Mouse (Mus musculus) left cerebral cortex, adult 18-20 months (tissue): Measurements from ENCODE around the gene Gjc1. TPM values are rescaled to one million over a fixed set of nuclear protein-coding genes. Genes with fewer than 3 reads are reported as not detected.

Experiments
- DNase-seq, 2 experiments: peaks; one replicate each; pipeline ENCODE4 v3.0.0; 2021 to 2022; ENCODE audit warnings: low spot score in 2 of 2, mixed read lengths in 1 of 2
- total RNA-seq, 2 experiments: library from RNA; stranded (reverse); gene quantifications; 2 replicates each; pipeline ENCODE4 v1.2.3; 2021

Gjc1 gene
- total RNA-seq, 2 experiments from 2014 or later: 3.2 to 4.8 TPM

DNA sequence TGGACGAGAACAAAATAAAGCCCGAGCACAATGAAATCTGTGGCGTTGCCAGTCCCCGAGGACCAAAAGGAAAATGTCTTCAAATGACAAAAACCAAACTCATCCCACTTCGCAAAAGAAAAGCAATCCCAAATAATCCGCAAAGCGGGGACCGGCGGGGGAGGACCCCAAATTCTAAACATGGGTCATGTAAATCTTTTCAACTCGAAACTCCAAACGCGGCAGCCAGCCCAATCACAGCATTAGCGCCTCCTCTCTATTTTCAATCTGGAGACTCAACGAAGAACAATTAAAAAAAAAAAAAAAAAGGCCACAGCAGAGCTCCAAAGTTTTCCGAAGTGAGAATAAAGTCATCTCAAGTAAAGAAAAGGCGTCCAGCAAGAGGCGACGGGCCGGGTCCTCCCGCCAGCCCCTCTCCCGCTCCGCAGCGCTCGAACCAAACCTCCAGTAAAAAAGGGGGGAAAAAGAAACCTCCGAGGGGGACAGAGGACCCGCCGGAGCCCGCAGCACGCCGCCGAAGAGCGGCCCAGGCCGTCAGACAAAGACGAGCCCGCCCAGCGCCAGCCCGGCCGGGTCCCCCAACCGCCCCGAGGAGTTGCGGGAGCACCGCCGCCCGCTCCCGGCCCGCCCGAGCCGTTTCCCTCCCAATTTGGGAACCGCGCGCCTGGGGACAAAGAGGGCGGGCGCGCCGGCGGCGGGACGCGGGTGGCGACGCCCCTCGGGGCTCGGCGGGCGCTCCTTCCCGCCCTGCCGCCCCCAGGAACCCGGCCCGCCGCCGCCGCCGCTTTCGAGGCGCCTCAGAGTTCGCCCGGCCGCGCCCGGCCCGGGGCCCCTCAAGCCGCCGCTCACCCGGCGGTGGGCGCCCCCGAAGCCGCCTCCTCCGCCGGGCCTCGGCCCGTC is 1.1 kb downstream of the Gjc1 start:
- DNase-seq: no peak

DNA sequence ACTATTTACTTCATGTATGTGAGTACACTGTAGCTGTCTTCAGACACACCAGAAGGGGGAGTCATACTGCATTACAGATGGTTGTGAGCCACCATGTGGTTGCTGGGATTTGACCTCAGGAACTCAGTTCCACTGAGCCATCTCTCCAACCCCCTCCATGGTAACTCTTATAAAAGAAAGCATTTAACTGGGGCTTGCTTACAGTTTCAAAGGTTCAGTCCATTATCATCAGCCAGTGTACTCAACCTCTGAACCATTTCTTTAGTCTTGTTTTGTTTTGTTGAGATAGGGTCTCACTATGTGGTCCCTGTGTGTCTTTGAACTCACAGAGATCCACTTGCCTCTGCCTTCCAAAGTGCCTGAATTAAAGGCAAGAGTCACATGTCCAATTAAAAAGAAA is 4.6 kb downstream of the Gjc1 start:
- DNase-seq: no peak

DNA sequence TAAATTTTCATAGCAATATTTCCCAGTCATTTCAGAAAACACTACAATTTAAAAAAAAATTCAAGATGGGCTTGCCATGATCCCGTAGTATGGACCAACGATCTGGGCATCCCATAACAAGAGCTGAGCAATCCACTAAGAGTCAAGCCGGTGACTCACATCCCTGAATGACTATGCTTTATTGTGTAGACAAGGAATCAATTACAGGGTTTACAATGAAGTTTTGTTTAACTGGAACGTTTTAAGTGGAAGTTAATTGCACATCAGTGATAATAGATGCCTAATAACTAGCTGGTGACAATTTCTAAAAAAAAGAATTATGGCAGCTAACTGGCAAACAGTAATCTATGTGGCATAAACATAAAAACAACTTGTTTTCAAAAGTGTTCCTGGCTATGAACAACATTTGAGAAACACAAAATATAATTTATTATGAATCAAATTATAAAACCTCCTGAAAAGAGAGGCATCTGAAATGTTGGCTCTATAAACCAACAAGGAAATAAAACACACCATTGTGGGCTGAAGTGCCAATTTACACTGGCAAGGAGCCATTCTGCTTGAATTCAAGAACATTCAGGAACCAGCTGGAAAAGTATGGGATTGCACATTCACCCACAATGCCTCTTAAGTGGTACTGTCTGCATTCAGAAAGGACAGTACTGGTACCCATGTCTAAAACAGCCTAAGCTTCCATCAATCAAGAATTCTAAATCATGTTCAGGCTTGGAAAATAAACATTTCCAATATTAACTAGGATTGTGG is 8.6 kb downstream of the Gjc1 start:
- no peak for DNase-seq

DNA sequence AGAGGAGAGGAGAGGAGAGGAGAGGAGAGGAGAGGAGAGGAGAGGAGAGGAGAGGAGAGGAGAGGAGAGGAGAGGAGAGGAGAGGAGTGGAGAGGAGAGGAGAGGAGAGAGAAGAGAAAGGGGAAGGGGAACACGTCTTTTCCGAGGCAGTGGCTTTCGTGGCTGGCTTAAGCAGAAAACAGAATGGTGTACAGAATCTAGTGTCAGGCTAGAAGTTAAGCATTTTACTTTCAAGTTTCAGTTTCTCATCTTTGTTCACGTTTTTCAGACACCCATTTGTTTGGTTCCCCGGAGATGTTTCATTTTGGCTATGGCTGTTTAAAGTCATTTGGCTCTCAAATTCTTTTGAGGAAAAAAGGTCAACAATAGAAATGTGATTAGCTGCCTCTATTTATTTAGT is 11.3 kb downstream of the Gjc1 start:
- DNase-seq: no peak

DNA sequence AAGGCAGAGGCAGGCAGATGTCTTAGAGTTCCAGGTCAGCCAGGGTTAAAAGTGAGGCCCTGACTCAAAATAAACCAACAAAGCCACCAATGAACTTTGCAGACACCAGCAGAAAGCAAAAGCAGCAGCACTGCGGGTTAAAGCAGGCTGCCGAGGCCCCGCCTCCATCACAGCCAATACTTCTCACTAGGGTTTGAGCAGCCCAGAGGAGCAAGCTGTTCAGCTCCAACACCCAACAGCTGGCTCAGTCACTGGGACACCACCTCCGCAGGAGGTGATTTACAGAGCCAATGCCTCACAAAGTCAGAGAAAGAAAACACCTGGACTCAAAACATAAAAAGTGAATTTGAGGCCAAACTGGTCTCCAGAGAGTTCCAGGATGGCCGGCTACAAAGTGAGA is 16.0 kb downstream of the Gjc1 start:
- DNase-seq: no peak

DNA sequence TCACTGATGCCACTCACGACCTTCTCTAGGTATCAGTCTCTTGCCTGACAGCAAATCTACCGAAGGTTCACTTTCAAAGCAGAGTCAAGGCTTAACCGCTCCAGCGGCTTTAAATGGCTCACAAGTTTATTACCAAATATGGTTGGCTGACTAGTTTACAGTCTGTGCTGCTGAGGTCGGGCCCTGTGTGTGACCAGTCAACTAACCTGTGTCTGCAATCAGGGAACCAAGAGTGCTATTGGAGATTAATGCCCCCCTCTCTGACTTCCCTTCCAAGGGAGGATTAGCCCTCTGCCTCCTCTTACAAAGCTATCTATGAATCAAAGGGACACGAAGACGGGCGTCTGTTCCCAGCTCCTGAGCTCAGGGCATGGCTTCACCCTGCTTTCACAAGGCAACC is 25.3 kb downstream of the Gjc1 start:
- no peak for DNase-seq

DNA sequence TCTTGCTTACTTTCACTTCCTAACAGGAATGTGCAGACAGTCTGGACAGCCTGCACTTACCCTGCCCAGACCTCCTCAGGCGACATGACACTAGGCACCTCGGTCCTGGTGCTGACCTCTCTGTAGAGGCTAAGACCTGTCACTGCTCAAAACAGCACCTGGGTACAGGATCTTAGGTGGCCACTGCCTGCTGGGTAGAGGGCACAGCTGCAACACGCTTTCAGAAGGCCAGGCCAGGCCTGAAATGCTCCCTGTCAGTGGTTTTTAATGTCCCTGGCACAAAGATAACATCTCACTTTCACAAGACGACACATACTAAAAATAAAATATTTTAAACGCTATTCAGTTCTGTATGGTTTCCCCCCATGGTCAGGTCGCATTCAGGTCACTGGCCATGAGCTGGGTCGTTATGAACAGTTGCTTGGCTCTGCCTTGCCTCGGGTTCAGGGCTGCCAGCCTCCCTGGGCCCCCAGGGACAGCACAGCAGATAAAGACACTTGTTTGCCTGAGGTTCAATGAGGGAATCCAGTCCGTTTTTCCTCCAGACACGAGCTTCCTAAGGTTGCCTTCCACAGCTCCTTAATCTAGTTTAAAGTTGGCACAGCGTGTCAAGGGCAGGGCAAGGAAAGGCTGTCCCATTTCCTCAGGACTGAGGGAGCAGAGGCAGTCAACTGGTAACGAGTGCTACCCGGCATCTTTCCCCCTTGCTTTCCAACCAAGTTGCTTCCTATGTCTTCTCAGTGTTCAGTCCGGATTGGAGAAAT is 27.6 kb downstream of the Gjc1 start:
- DNase-seq: no peak

DNA sequence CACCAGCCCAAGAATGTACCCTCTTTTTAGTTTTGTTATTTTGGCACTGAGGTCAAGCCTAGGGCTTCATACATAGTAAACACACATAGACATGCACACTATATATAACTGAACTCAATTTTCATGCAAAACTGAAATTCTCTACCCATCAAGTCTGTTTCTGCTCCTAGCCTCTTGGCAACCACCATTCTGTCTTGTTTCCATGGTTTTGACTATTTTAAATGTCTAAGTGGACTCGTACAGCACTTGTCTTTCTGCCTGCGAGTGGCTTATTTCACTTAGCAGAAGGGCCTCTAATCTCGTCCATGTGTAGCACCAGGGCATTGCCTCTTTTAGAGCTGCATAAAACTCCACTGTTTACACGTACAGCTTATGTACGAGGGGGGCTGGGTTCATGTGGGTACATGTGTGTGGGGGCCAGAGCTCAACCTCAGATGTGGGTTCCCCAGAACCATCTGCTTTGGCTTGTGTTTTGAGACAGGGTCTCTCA is 31.8 kb downstream of the Gjc1 start:
- no peak for DNase-seq

DNA sequence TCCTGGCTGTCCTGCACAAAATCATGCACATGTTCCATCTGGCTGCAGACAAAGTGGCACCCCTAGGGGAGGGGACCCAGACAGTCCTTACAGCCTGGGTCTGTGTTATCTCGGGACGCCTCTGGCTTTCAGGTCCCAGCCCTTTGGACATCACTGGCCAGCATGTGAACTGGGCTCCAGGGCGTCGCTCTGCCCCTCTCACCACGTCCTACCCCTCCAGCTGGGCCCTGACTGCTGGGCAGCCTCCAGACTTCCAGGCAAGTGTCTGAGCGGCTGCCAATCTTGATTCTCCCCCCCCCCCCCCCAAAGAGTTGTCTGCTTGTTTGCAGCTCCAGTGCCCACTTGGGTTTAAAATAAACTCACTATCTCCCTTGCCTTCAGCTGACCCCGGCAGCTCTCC is 36.1 kb downstream of the Gjc1 start:
- no peak for DNase-seq

DNA sequence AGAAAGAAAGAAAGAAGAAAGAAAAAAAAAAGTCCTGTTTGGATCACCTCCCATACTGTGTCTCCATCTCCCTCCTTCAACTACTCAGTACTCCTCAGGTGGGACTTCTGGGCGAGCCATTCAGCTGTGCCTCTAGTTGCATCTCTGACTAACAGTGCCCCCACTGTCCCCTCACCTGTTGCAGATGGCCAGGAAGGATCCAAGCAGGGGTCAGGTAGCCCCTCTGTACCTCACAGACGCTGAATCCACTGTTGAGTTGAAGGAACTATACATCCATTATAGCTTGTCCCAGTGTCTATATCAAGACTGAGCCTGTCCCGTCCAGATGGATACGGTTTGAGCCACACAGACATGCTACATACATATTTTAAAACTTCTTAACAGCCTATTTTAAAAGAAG is 38.0 kb downstream of the Gjc1 start:
- DNase-seq: no peak

DNA sequence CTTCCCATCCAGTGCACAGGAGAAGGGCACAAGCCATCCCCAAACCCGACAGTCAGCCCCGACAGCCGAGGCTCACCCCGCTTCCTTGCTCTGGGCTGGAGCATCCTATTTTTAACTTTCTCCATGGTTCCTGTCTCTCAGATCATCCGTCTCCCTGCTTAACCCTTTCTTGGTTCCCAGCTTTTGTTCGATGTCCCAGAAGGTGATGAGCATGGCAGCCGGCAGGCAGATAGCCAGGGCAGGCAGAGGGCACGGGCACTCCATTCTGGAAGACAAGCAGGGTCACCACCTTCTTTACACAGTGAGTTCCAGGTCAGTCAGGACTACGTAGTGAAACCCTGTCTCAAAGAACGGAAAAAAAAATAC is 38.5 kb downstream of the Gjc1 start:
- no peak for DNase-seq

DNA sequence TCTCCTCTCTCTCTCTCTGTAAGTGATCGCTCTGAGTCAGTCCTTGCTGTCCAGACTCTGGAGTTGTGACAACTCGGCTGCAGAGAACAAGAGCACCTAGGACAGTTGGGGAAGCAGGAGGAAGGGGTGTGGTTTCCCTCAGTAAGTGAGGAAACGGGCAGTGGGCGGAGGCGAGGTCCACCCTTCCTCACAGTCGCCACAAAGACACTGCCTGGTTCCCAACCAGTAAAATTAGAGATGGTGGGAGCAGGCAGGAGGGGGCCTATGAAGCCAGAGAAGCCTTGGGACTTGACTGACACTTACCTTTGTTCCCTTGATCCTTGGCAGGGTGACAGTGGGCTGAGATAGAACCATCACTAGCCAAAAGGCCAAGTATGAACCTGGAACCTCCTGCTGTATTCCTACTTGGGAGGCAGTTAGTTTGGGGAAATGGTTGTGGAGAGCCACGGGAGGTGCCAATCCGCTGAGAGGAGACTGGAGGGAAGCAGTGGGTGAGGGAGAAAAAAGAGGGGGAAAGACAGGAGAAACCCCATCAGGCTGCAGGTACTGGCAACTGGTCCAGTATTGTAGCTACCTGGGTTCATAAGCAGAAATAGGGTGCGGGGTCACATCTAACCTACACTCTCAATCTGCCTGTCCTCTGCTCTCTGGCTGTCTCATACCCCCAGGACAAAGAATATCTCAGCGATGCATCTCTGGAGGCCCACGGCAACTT is 39.1 kb downstream of the Gjc1 start:
- DNase-seq: no peak

DNA sequence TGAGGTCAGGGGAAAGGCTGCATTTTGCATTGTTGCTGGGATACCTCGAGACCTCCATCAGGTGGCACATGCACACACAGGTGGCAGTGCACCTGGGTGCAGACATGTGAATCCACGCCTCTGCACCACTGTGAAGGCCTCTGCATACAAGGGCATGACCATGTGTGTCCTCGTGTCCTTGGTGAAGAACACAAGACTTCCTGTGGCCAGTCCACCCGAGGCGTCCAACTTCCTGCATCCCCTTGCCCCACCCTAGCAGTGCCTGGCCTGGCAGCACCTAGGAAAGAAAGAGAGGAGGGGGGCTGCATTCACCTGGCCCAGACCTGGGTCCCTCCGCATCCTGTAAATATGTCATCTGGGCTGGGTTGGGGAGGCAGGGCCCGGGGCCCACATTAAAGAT is 39.7 kb downstream of the Gjc1 start:
- DNase-seq: no peak

DNA sequence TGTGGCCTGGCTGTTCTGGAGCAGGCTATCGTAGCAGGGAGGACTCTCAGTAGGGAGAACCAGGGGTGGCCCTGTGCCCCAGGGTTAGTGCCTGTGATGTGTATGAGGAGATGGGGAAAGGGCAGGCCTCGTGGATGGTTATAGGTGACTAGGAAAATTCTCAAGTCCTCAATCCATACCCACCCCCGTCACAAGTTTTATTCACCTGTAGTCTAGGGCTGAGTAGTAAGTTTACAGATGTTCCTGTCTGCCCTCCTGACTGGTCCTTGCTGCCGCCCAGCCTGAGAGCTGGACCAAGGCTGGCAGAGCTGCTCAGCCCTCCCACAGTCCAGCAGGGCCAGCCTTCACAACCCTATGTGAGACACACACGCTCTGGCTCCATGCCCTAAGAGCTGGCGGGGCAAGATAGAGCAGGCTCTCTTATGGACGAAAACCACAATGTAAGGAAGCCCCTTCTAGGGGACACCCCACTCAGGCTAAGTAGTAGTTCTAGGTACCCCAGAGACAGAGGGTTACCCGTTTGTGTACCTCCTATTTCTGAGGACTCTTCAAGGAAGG is 40.3 kb downstream of the Gjc1 start:
- peak in 1 of 2 experiments; percentile 3 for DNase-seq

DNA sequence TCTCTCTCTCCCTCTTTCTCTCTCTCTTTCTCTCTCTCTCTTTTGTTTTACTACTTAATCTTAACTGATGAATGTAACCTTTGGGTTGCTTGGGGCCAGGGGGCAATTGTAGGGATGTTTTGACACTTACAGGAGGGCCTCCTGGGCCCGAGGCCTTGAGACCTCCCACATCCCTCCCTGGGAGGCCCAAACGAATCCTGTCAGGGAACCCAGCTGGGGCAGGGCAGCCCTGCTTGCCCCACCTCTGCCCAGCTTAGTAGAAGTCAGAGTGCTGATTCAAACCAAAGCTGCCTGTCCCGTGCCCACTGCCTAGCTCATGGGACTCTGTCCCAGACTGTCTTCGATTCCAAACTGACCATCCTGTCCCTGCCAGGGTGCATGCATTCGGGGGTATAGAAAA is 40.9 kb downstream of the Gjc1 start:
- DNase-seq: no peak

DNA sequence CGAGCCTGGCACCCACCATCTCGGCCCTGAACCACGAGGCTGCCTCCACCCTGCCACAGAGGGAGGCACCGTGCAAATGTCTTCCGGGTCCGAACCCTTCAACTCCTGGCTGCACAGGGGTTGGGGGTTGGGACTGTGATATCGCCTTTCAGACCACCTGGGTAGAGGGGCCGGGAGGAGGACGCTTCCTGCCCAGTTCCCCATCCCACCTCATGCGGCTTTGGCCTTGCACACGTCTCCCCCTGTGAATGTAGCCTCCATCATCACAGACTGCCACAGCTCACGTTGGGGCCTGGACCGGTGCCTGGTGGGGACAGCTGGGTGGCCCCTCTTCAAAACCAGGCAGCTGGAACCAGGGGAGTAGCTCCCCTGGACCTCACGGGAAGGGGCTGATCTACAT is 41.3 kb downstream of the Gjc1 start:
- DNase-seq: no peak

DNA sequence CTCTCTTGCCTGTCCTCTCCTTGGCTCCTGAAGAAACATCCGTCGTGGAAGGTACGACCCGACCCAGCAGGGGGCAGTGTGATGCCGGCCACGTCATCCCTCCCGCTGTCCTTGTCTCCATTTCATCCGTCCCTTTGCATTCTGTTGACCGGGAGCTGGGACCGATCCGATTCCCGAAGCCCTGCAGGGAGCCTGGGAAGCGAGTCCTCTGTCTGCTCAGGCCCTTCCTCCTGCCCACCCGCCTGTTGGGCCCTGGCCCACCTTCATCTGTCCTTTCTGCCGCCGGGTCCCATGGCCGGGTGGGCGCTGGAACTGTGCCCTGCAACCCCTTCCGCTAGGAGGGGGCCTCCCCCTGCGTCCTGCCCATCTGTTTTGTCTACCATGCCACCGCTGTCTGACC is 41.9 kb downstream of the Gjc1 start:
- peak; percentile 71 to 73 for DNase-seq

DNA sequence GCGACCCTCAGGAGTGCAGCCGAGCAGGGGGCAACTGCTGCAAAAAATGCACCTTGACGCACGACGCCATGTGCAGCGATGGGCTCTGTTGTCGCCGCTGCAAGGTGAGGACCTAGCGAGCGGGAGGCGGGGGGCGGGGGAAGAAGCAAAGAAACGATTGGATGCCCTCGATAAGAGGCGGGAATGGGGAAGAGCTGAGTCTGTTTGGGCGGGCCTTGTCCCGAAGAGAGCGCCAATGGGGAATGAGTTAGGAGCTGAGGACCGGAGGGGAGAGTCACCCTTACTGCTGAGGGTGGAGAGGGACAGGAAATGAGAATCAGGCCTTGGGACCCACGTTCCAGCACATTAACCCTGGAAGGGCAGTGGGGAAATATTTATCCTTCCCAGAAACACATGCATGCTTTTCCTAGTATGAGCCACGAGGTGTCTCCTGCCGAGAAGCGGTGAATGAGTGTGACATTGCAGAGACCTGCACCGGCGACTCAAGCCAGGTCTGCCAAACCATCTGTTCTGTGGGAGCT is 44.8 kb downstream of the Gjc1 start:
- peak; percentile 67 to 73 for DNase-seq

DNA sequence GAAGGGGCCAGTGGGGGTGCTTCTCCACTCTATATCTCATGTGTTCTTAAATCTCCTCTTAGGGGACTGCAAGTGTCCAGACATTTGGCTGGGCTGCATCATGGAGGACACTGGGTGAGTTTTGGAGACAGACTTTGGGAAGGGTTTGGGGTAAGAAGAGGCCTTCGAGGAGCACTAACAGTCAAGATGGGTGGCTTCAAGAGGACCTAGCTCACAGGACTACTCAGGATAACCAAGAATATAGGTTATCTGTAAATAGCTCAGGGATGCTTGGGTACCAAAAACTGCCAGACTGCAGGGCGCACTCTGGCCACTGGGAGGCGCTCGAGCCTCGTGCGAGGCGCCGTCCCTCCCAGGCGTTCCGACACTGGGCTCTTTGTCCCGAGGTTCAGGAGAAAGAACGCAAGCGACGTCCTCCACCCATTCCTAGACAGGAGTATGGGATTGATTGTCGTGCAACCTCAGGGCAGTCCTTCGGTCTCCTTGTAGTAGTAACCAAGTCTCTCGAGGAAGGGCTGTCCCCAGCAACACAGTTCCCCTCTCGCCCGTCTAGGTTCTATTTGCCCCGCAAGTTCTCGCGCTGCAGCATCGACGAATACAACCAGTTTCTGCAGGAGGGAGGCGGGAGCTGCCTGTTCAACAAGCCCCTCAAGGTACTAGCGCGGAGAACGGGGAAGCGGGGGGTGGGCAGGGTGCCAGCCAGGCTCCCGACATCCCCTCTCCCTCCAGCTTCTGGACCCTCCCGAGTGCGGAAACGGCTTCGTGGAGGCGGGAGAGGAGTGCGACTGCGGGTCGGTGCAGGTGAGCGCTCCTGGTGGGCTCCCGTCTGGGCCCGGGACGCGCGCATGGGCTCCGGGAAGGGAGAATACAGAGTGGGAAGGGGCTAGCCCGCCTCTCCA is 45.5 kb downstream of the Gjc1 start:
- DNase-seq: peak; percentile 87 to 89
